Mouse (Mus musculus) intestine, postnatal 0 days (tissue): ENCODE data around the gene Tnfsfm13. TPM values are rescaled to one million over a fixed set of nuclear protein-coding genes. Genes with fewer than 3 reads are reported as not detected.

Source experiments
- ATAC-seq: fragments of 200-750 bp; cut with Nextera tagmentation; 2 replicates; pipeline ENCODE4 v1.8.0; 2017; ENCODE audit warnings: mild to moderate bottlenecking, moderate TSS enrichment, moderate library complexity
- H3K27ac ChIP-seq: fragments of 300-500 bp; sonication (generic); 2 replicates; pipeline ENCODE4 v1.5.1; 2014; ENCODE audit warnings: mild to moderate bottlenecking, low read depth, low read length, moderate library complexity
- H3K27me3 ChIP-seq: fragments of 300-500 bp; sonication (generic); replicated peaks from 2 replicates; pipeline ENCODE4 v1.6.1; 2014; ENCODE audit warnings: low read length, mixed read lengths; ENCODE audit not compliant: control insufficient read depth, insufficient read depth
- H3K36me3 ChIP-seq: fragments of 300-500 bp; sonication (generic); 2 replicates; pipeline ENCODE4 v1.6.1; 2014; ENCODE audit warnings: mild to moderate bottlenecking, moderate library complexity; ENCODE audit not compliant: control insufficient read depth, insufficient read depth
- H3K4me1 ChIP-seq: fragments of 300-500 bp; sonication (generic); replicated peaks from 2 replicates; pipeline ENCODE4 v1.6.1; 2014; ENCODE audit warnings: antibody characterized with exemption, low read length, mixed read lengths; ENCODE audit not compliant: control insufficient read depth, insufficient read depth
- H3K4me2 ChIP-seq: fragments of 300-500 bp; sonication (generic); replicated peaks from 2 replicates; pipeline ENCODE4 v1.6.1; 2014; ENCODE audit warnings: low read depth, mild to moderate bottlenecking, moderate library complexity
- H3K4me3 ChIP-seq: fragments of 300-500 bp; sonication (generic); 2 replicates; pipeline ENCODE4 v1.5.1; 2014; ENCODE audit warnings: low read depth, low read length
- H3K9ac ChIP-seq: fragments of 300-500 bp; sonication (generic); 2 replicates; pipeline ENCODE4 v1.6.1; 2014; ENCODE audit warnings: mild to moderate bottlenecking, low read depth, low read length
- H3K9me3 ChIP-seq: fragments of 300-500 bp; sonication (generic); 2 replicates; pipeline ENCODE4 v1.6.1; 2016; ENCODE audit warnings: mixed run types; ENCODE audit not compliant: control insufficient read depth
- CTCF ChIP-seq: sonication (generic); IDR thresholded peaks from 2 replicates; pipeline ENCODE4 v1.5.1; 2016; ENCODE audit warnings: low read depth, mild to moderate bottlenecking, control low read depth, antibody characterized with exemption, moderate library complexity
- WGBS: fragments of 180-500 bp; shearing (Covaris S2); extraction: QIAGEN DNeasy Blood & Tissue Kit; methylation state at CpG from one replicate; pipeline ENCODE4 v1.1.7; 2014; 5-methylcytosine and 5-hydroxymethylcytosine counted together
- polyA plus RNA-seq: library from polyadenylated mRNA; unstranded; fragments of >200 nt; fragmentation: Nextera tagmentation; extraction: Ambion mirVana; gene quantifications from 2 replicates; pipeline ENCODE4 v1.2.1, GENCODE M21; 2015

Gene Tnfsfm13
- polyA plus RNA-seq, 1 experiment from 2014 or later: 4.8 TPM

DNA sequence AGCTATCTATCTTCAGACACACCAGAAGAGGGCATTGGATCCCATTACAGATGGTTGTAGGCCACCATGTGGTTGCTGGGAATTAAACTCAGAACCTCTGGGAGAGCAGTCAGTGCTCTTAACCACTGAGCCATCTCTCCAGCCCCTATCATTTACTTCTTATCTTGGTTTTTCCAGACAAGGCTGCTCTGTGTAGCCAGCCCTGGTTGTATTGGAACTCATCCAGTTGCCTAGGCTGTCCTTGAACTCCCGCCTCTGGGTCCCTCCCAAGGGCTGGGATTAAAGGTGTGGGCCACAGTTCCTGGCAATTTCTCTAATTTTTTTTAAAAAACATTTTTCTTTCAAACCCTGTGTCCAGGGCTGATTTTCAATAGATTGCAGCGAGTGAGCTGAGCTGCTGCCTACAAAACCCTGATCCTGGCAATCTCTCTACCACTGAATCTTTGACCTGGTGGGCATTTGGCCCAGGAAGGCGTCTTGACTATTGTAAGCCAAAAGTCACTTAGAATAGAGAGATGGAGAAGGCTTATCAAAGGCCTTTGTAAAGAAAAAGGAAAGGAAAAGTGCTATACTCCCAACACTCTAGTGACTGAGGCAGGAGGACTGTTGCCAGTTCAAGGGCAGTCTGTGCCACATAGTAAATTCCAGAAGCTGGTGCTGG lies 34.5 kb downstream of the Tnfsfm13 start:
- H3K9me3 ChIP-seq: no peaks in the 10 kb centered on the region
- H3K9ac ChIP-seq: no peak overlapping the region
- H3K4me3 ChIP-seq: peak overlapping the region; percentile 50; the same call in 1 of the 2 replicates
- peak overlapping the region; percentile 64 for H3K4me2 ChIP-seq
- 49% methylated on average over 3 of the region's 3 CpGs for WGBS
- H3K36me3 ChIP-seq: peaks cover 55% of the 10 kb centered on the region
- 0 out of 2 replicates have a peak, but pooled peaks cover 8% of the 10 kb centered on the region for H3K4me1 ChIP-seq
- TF ChIP-seq CTCF: no peak
- no peaks in the 10 kb centered on the region for H3K27me3 ChIP-seq
- no peak for ATAC-seq
- H3K27ac ChIP-seq: no peak overlapping the region

GRCm38 (mm10) chr11:69657462-69657881 lies 38.4 kb downstream of the Tnfsfm13 start:
- Histone ChIP-seq H3K4me2 (no peak overlapping the region), H3K9me3 (no peaks in the 10 kb centered on the region), H3K27ac (no peak overlapping the region), H3K9ac (no peak overlapping the region), H3K36me3 (peaks cover 45% of the 10 kb centered on the region), H3K4me3 (no peak overlapping the region), H3K4me1 (no peaks in the 10 kb centered on the region), H3K27me3 (no peaks in the 10 kb centered on the region)
- ATAC-seq: no peak
- WGBS: 78% methylated on average over 15 of the region's 15 CpGs
- TF ChIP-seq CTCF: no peak

GRCm38 (mm10) chr11:69656617-69657461 lies 39.1 kb downstream of the Tnfsfm13 start:
- peak; percentile 82 for TF ChIP-seq CTCF
- Histone ChIP-seq H3K9ac (no peak overlapping the region), H3K4me3 (no peak overlapping the region), H3K4me2 (no peak overlapping the region), H3K27ac (no peak overlapping the region), H3K9me3 (no peaks in the 10 kb centered on the region), H3K27me3 (no peaks in the 10 kb centered on the region), H3K36me3 (peaks cover 52% of the 10 kb centered on the region), H3K4me1 (no peaks in the 10 kb centered on the region)
- ATAC-seq: no peak
- 72% methylated on average over 10 of the region's 10 CpGs for WGBS

GRCm38 (mm10) chr11:69656065-69656455 lies 39.8 kb downstream of the Tnfsfm13 start:
- Histone ChIP-seq H3K27me3 (no peaks in the 10 kb centered on the region), H3K4me2 (no peak overlapping the region), H3K9ac (no peak overlapping the region), H3K36me3 (peaks cover 60% of the 10 kb centered on the region), H3K4me3 (no peak overlapping the region), H3K27ac (no peak overlapping the region), H3K4me1 (no peaks in the 10 kb centered on the region), H3K9me3 (no peaks in the 10 kb centered on the region)
- no peak for ATAC-seq
- TF ChIP-seq CTCF: no peak
- 66% methylated on average over 5 of the region's 5 CpGs for WGBS

GRCm38 (mm10) chr11:69655264-69656064 lies 40.4 kb downstream of the Tnfsfm13 start, which contains the start of gene Sox15:
Sox15 (plus strand) TSS chr11:69655314.
- no peak within 1 kb of the TSS for H3K4me3 ChIP-seq
- H3K9ac ChIP-seq: no peak within 1 kb of the TSS

GRCm38 (mm10) chr11:69654760-69655159 lies 41.1 kb downstream of the Tnfsfm13 start:
- H3K4me2 ChIP-seq: no peak overlapping the region
- TF ChIP-seq CTCF: no peak
- H3K36me3 ChIP-seq: peaks cover 73% of the 10 kb centered on the region
- H3K27ac ChIP-seq: no peak overlapping the region; the same call in 1 of the 2 replicates
- no peak overlapping the region for H3K4me3 ChIP-seq
- H3K27me3 ChIP-seq: no peaks in the 10 kb centered on the region
- no peak overlapping the region for H3K9ac ChIP-seq
- ATAC-seq: no peak
- H3K9me3 ChIP-seq: no peaks in the 10 kb centered on the region
- WGBS: 42% methylated on average over 9 of the region's 9 CpGs
- H3K4me1 ChIP-seq: no peaks in the 10 kb centered on the region

More at GRCm38 (mm10) chr11:69655264-69656064, 40.4 kb downstream of the Tnfsfm13 start, which contains the start of gene Sox15:
- TF ChIP-seq CTCF: peak; percentile 87
- H3K4me2 ChIP-seq: no peak within 1 kb of the TSS
- peak; percentile 53; the same call in 1 of the 2 replicates for ATAC-seq
- H3K4me1 ChIP-seq: no peaks in the 10 kb centered on the region
- no peaks in the 10 kb centered on the region for H3K9me3 ChIP-seq
- peaks cover 66% of the 10 kb centered on the region for H3K36me3 ChIP-seq
- 27% methylated on average over 34 of the region's 34 CpGs for WGBS
- H3K27me3 ChIP-seq: no peaks in the 10 kb centered on the region
- H3K27ac ChIP-seq: no peak within 1 kb of the TSS; the same call in 1 of the 2 replicates
